Mouse (Mus musculus) liver, embryonic 15.5 days (tissue): ENCODE data around the gene Vipr1. TPM values are rescaled to one million over a fixed set of nuclear protein-coding genes. Genes with fewer than 3 reads are reported as not detected.

Experiments used
- ATAC-seq: fragments of 200-750 bp; cut with Nextera tagmentation; 2 replicates; pipeline ENCODE4 v1.8.0; 2017; ENCODE audit warnings: moderate number of reproducible peaks, mild to moderate bottlenecking, moderate library complexity; ENCODE audit not compliant: insufficient read depth
- H3K27ac ChIP-seq: fragments of 300-500 bp; sonication (generic); replicated peaks from 2 replicates; pipeline ENCODE4 v1.5.1; 2015; ENCODE audit warnings: mild to moderate bottlenecking, inconsistent platforms
- H3K27me3 ChIP-seq: fragments of 300-500 bp; sonication (generic); 2 replicates; pipeline ENCODE4 v1.6.1; 2015; ENCODE audit warnings: mild to moderate bottlenecking, inconsistent platforms
- H3K36me3 ChIP-seq: fragments of 300-500 bp; sonication (generic); replicated peaks from 2 replicates; pipeline ENCODE4 v1.6.1; 2015; ENCODE audit warnings: moderate library complexity, mild to moderate bottlenecking, inconsistent platforms
- H3K4me1 ChIP-seq: fragments of 300-500 bp; sonication (generic); replicated peaks from 2 replicates; pipeline ENCODE4 v1.6.1; 2015; ENCODE audit warnings: inconsistent platforms
- H3K4me2 ChIP-seq: fragments of 300-500 bp; sonication (generic); 2 replicates; pipeline ENCODE4 v1.6.1; 2015; ENCODE audit warnings: moderate library complexity, mild to moderate bottlenecking, inconsistent platforms
- H3K4me3 ChIP-seq: fragments of 300-500 bp; sonication (generic); replicated peaks from 2 replicates; pipeline ENCODE4 v1.5.1; 2015; ENCODE audit warnings: mild to moderate bottlenecking, inconsistent platforms
- H3K9ac ChIP-seq: fragments of 300-500 bp; sonication (generic); 2 replicates; pipeline ENCODE4 v1.6.1; 2015; ENCODE audit warnings: moderate library complexity, mild to moderate bottlenecking, inconsistent platforms
- H3K9me3 ChIP-seq: fragments of 300-500 bp; sonication (generic); replicated peaks from 2 replicates; pipeline ENCODE4 v1.6.1; 2016; ENCODE audit warnings: inconsistent platforms
- WGBS: fragments of 180-500 bp; shearing (Covaris S2); methylation state at CpG from one replicate; pipeline ENCODE4 v1.1.7; 2015; ENCODE audit warnings: mixed read lengths; ENCODE audit not compliant: insufficient replicate concordance; 5-methylcytosine and 5-hydroxymethylcytosine counted together
- polyA plus RNA-seq: library from polyadenylated mRNA; unstranded; fragments of >200 nt; fragmentation: Nextera tagmentation; extraction: Ambion mirVana; gene quantifications from 2 replicates; pipeline ENCODE4 v1.2.1, GENCODE M21; 2015

Vipr1 gene
- polyA plus RNA-seq, 1 experiment from 2014 or later, result 0.69 TPM

DNA sequence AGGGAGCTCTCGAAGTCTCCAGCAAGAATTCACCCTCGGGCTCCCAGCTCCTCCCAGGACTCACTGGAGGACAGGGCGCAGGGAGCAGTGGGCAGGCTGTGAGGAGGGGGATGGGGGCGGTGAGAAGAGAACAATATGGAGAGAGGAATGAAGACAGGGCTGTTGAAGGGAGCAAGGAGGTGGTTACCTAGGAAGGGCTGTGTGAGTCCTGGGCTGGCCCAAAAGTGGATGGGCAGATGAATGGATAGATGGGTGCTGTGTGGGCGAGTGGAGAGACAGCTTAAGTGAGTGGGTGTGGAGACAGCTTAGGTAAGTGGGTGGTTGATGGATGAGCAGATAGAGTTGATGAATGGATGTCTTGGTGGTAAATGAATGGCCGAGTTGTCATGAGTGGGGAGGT, 21.0 kb downstream of the Vipr1 start:
- no peak overlapping the region for H3K27ac ChIP-seq
- H3K27me3 ChIP-seq, result peaks cover 42% of the 10 kb centered on the region
- no peak overlapping the region for H3K4me2 ChIP-seq
- 54% methylated on average over 6 of the region's 6 CpGs for WGBS
- ATAC-seq, result no peak
- no peak overlapping the region for H3K9ac ChIP-seq
- no peaks in the 10 kb centered on the region for H3K4me1 ChIP-seq
- H3K4me3 ChIP-seq, result no peak overlapping the region
- no peaks in the 10 kb centered on the region for H3K9me3 ChIP-seq
- H3K36me3 ChIP-seq, result no peaks in the 10 kb centered on the region

DNA sequence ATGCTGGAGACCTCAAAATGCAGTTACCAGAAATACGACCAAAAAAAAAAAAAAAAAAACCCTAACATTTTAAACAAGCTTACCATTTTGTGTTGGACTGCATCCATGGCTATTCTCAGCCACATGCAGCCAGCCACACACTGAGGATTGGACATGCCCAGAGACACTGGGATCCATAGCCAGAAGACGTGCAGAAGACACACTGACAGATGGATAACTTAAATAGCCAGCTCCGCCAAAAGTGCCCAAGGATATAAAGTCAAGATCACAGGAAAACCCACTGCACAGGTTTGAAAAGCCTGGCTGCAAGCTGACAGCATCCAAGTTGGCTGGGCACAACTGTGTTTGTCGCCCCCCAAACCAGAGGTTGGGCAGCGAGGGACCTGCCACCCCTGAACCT, 21.6 kb downstream of the Vipr1 start:
- H3K27me3 ChIP-seq, result peaks cover 42% of the 10 kb centered on the region
- H3K27ac ChIP-seq, result no peak overlapping the region
- H3K4me1 ChIP-seq, result 0 out of 2 replicates have a peak, but pooled peaks cover 3% of the 10 kb centered on the region
- no peak for ATAC-seq
- no peaks in the 10 kb centered on the region for H3K9me3 ChIP-seq
- no peak overlapping the region for H3K4me2 ChIP-seq
- WGBS, result 57% methylated on average over 5 of the region's 5 CpGs
- no peak overlapping the region for H3K4me3 ChIP-seq
- no peaks in the 10 kb centered on the region for H3K36me3 ChIP-seq
- H3K9ac ChIP-seq, result no peak overlapping the region

DNA sequence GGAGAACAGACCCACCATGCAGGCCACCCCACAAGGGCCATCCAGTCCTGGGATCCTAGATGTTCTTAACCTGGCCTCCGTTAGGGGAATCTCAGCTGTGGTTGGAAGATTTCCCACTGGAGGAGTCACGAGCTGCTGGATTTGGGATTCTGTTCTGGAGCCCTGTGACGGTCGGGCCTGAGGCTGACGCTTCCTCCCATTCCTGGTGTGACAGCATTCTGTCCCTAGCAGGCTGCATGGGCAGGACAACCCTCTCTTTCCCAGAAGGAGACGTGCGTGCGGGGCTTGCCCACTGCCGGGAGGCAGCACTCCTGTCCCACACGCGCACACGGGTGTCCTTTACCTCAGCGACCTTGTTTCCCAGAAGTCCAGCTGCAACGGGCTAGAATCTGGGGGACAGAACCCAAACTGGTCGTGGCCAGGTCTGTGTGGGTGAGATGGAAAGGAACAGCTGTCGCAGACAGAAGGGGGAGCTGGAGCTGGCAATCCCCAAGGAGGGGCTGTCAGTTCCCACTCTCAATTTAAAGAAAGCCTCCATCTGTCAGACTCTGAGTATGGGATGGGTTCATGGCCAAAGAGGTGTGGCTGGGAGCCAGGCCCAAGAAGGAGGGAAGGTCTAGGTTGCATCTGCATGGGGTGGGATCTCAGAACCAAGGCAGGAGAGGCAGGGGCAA, 24.6 kb downstream of the Vipr1 start:
- no peak for ATAC-seq
- Histone ChIP-seq H3K4me1 (peaks cover 27% of the 10 kb centered on the region), H3K9me3 (no peaks in the 10 kb centered on the region), H3K27ac (no peak overlapping the region), H3K4me3 (no peak overlapping the region), H3K36me3 (no peaks in the 10 kb centered on the region), H3K4me2 (no peak overlapping the region), H3K27me3 (peaks cover 60% of the 10 kb centered on the region), H3K9ac (no peak overlapping the region)
- 72% methylated on average over 16 of the region's 16 CpGs for WGBS

DNA sequence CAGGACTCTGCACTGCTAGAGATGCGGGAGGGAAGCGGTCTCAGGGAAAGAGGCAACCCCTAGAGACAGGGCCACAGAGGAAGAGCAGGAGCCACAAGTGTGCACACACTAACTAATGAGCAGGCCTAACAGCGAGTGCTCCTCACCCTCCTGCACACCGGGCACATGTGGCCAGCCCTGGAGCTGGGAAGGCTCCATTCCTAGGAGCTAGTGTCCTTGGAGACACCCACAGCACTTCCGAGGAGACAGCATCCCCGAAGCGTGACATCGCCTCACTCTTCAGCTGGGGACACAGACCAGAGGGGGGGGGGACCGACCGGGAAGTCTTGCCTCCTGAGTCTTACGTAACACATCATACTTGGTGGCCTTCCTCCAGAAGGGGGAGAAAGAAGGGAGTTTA, 25.3 kb downstream of the Vipr1 start:
- H3K4me3 ChIP-seq, result no peak overlapping the region
- no peaks in the 10 kb centered on the region for H3K9me3 ChIP-seq
- H3K27me3 ChIP-seq, result peaks cover 60% of the 10 kb centered on the region
- no peaks in the 10 kb centered on the region for H3K36me3 ChIP-seq
- H3K4me1 ChIP-seq, result peaks cover 33% of the 10 kb centered on the region
- no peak overlapping the region for H3K4me2 ChIP-seq
- 66% methylated on average over 11 of the region's 11 CpGs for WGBS
- no peak overlapping the region for H3K27ac ChIP-seq
- ATAC-seq, result no peak
- no peak overlapping the region for H3K9ac ChIP-seq

DNA sequence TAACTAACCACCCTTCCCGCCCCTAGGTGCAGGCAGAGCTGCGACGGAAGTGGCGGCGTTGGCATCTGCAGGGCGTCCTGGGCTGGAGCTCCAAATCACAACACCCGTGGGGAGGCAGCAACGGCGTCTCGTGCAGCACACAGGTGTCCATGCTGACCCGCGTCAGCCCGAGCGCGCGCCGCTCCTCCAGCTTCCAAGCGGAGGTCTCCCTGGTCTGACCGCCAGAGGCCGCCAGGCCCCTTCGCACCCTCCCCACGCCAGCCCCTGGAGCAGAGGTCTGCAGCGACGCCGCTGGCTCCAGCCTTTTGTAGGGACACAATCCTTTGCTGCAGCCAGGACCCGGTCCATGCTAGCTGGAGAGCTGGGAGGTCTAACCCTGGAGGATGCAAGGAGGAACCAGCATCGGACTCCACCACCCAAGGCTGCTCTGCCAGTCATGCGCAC, 26.9 kb downstream of the Vipr1 start:
- Histone ChIP-seq H3K4me2 (peak overlapping the region; percentile 45), H3K9me3 (no peaks in the 10 kb centered on the region), H3K4me3 (peak overlapping the region; percentile 17; the same call in 1 of the 2 replicates), H3K36me3 (no peaks in the 10 kb centered on the region), H3K27ac (no peak overlapping the region), H3K4me1 (peaks cover 33% of the 10 kb centered on the region), H3K9ac (no peak overlapping the region), H3K27me3 (peaks cover 60% of the 10 kb centered on the region)
- no peak for ATAC-seq
- under 1% methylated on average over 28 of the region's 28 CpGs for WGBS

DNA sequence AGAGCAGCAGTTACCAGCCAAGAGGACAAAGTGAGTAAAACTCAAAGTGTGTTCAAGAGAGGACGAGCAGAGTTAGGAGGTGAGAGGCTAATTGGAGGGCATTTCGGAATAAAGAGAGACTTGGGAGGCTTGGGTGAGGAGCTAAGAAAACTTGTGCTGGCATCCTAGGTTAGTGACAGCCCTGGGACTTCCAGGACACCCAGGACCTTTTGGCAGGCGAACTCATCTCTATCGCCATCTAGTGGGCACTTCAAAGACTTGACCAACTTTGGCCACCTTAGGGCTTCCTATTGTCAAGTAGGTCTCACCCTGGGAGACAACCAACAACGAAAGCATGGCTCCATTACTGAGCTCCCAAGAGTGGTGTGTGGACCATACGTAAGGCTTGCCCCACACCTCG, 28.8 kb downstream of the Vipr1 start:
- H3K9me3 ChIP-seq, result no peaks in the 10 kb centered on the region
- H3K4me2 ChIP-seq, result no peak overlapping the region
- H3K9ac ChIP-seq, result no peak overlapping the region
- H3K36me3 ChIP-seq, result no peaks in the 10 kb centered on the region
- no peak overlapping the region for H3K27ac ChIP-seq
- peaks cover 33% of the 10 kb centered on the region for H3K4me1 ChIP-seq
- no peak overlapping the region for H3K4me3 ChIP-seq
- 14% methylated on average over 7 of the region's 7 CpGs for WGBS
- no peak for ATAC-seq
- peaks cover 49% of the 10 kb centered on the region for H3K27me3 ChIP-seq

DNA sequence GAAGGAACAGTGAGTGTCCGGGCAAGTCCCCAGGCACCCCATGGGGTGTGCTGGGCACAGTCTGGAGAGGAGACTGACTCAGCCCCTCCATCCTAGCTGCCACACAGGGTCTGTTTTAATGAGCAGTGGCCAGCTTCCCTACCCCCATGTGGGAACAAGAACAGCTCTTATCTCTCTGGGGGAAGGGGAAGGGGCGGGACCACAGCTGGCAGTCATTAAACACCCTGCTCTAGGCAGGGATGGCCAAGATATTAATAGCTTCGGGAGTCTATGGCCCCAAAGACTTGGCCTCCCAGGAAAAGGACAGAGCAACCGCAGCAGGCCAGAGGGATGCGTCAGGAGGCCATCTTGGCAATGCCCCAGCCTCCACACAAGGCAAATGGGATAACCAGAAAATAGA, 29.8 kb downstream of the Vipr1 start:
- no peak for ATAC-seq
- Histone ChIP-seq H3K9me3 (no peaks in the 10 kb centered on the region), H3K27ac (no peak overlapping the region), H3K36me3 (no peaks in the 10 kb centered on the region), H3K4me1 (peaks cover 33% of the 10 kb centered on the region), H3K27me3 (peaks cover 39% of the 10 kb centered on the region), H3K4me2 (no peak overlapping the region), H3K4me3 (no peak overlapping the region), H3K9ac (no peak overlapping the region)
- WGBS, result 14% methylated on average over 5 of the region's 5 CpGs

DNA sequence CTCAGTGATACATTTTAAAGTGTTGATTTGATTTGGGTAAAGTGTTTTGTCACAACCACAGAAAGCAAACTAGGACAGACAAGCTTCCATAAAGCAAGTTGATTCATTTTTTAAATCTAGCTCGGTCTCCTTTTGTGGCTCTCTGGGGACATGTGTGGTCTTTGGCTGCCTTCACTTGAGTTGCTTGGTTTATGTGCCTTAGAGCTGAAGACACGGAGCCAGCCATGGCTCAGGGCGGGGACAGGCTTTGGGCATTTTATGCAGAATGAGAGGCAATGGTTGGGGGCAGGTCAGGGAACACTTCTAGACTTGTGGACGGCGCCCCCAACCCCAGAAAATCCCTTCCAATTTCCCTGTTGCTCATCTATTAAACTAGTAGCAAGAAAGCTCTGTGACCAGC, 31.2 kb downstream of the Vipr1 start:
- ATAC-seq, result no peak
- 61% methylated on average over 5 of the region's 5 CpGs for WGBS

DNA sequence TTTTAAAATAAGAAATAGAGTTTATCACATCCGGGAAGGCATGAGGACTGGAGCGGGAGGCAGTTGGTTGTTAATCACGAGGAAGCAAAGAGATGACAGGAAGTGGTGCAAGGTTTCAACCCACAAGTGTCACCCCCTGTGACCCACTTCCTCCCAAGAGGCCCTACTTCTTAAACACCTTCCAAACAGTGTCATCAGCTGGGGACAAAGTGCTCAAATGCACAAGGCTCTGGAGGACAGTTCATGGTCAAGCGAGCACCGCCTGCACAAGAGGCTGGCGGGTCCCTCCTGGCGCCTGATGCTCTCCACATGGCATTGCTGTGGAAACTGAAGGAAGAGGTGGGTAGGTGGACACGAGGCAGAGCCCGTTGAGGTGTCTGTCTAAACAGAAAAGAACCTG, 32.5 kb downstream of the Vipr1 start:
- no peak for ATAC-seq
- H3K27ac ChIP-seq, result peak overlapping the region; percentile 41; the same call in 1 of the 2 replicates
- no peaks in the 10 kb centered on the region for H3K36me3 ChIP-seq
- H3K9ac ChIP-seq, result no peak overlapping the region
- no peaks in the 10 kb centered on the region for H3K9me3 ChIP-seq
- peaks cover 13% of the 10 kb centered on the region for H3K27me3 ChIP-seq
- H3K4me2 ChIP-seq, result peak overlapping the region; percentile 20; the same call in 1 of the 2 replicates
- peaks cover 21% of the 10 kb centered on the region for H3K4me1 ChIP-seq
- WGBS, result 27% methylated on average over 9 of the region's 9 CpGs
- H3K4me3 ChIP-seq, result 0 out of 2 replicates have a peak overlapping the region, but pooled peaks have one; percentile 14

More for the DNA sequence above, 31.2 kb downstream of the Vipr1 start:
- H3K9me3 ChIP-seq, result no peaks in the 10 kb centered on the region
- H3K27me3 ChIP-seq, result peaks cover 26% of the 10 kb centered on the region
- H3K4me3 ChIP-seq, result no peak overlapping the region
- H3K9ac ChIP-seq, result no peak overlapping the region
- no peak overlapping the region for H3K27ac ChIP-seq
- no peaks in the 10 kb centered on the region for H3K36me3 ChIP-seq
- H3K4me1 ChIP-seq, result peaks cover 33% of the 10 kb centered on the region
- no peak overlapping the region for H3K4me2 ChIP-seq

DNA sequence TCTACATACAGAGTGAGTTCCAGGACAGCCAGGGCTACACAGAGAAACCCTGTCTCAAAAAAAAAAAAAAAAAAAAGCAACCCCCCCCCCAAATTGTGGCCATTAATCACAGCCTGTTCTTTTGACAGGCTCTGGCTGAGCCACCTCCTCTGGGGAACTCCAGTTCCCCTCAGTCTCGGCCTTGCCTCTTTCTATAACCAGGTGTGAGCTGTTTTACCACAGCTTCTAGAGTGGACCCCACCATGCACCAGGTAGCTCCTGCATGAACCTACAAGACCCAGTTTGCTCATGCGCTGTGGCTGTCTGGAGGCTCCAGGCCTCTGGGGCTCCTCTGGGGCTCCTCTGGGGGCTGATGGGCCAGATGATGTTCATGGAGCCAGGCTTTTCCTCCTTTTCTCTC, 33.0 kb downstream of the Vipr1 start:
- Histone ChIP-seq H3K9ac (no peak overlapping the region), H3K4me1 (peaks cover 15% of the 10 kb centered on the region), H3K4me2 (no peak overlapping the region), H3K4me3 (no peak overlapping the region), H3K27me3 (peaks cover 7% of the 10 kb centered on the region), H3K9me3 (no peaks in the 10 kb centered on the region), H3K27ac (no peak overlapping the region), H3K36me3 (no peaks in the 10 kb centered on the region)
- no peak for ATAC-seq
- WGBS, result 58% methylated on average over 2 of the region's 2 CpGs

DNA sequence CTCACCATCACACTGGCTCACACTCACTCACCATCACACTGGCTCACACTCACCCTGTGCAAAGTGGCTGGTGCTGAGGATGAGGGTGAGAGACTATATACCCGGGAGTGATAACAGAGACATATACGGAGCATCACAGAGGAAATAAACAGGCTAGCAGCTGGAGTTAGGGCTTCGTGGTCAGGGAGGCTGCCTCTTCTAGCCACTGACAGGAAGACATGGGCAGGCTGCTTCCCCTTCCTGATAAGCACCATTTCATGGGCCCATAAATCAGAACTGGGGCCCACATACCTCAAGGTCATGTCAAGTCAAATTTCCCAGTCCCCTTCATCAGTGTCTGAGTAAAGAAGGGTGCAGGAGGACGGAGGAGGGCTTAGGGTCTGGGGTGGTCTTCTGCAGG, 34.6 kb downstream of the Vipr1 start:
- ATAC-seq, result no peak

DNA sequence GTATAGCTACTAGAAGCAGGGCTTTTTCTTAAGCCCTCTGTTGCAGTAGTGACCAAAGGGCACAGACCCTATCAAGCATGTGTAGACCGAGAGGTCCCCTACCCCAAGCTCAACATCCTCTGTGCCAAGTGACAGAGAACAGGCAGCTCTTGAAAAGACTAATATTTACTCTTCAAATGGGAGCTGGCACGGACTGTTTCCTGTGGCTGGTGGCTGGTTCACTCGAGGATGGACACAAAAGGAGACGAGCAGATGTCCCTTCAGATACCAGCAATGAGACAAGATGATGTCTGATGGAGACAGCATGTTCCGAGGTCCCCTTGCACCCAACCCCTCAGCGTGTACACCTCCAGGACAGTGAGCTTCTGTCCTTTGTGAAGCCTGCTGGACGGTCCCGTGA, 35.0 kb downstream of the Vipr1 start:
- H3K27ac ChIP-seq, result no peak overlapping the region
- ATAC-seq, result no peak
- H3K36me3 ChIP-seq, result no peaks in the 10 kb centered on the region
- H3K4me3 ChIP-seq, result no peak overlapping the region
- peaks cover 2% of the 10 kb centered on the region for H3K4me1 ChIP-seq
- no peak overlapping the region for H3K9ac ChIP-seq
- WGBS, result 16% methylated on average over 8 of the region's 8 CpGs
- H3K9me3 ChIP-seq, result no peaks in the 10 kb centered on the region
- H3K27me3 ChIP-seq, result no peaks in the 10 kb centered on the region
- no peak overlapping the region for H3K4me2 ChIP-seq

More for the DNA sequence above, 34.6 kb downstream of the Vipr1 start:
- Histone ChIP-seq H3K9me3 (no peaks in the 10 kb centered on the region), H3K4me1 (peaks cover 6% of the 10 kb centered on the region), H3K36me3 (no peaks in the 10 kb centered on the region), H3K27me3 (no peaks in the 10 kb centered on the region), H3K27ac (no peak overlapping the region), H3K4me3 (no peak overlapping the region), H3K4me2 (no peak overlapping the region), H3K9ac (no peak overlapping the region)
- 10% methylated on average over 4 of the region's 4 CpGs for WGBS
